Mouse (Mus musculus) kidney, postnatal 36 days (tissue): Measurements from ENCODE around the gene Prima1.
A peak's percentile ranks its signal among the peaks of the same experiment; 100 is the strongest.

ENCODE experiments used
- DNase-seq, 2 experiments: peaks; one replicate each; pipeline ENCODE4 v3.0.0; 2021 to 2022; ENCODE audit warnings: mixed read lengths in 2 of 2

Prima1 gene

GRCm38 (mm10) chr12:103223671-103224070 is 18.3 kb downstream of the Prima1 start:
- DNase-seq, result no peak

- DNase-seq, result peak; percentile 32 to 36
Observed at GRCm38 (mm10) chr12:103215877-103216610, 25.9 kb downstream of the Prima1 start.

GRCm38 (mm10) chr12:103214797-103215196 is 27.2 kb downstream of the Prima1 start:
- no peak for DNase-seq

- peak; percentile 58 to 72 for DNase-seq
Observed at GRCm38 (mm10) chr12:103214270-103214669, 27.7 kb downstream of the Prima1 start.

GRCm38 (mm10) chr12:103213591-103213990 is 28.4 kb downstream of the Prima1 start:
- no peak for DNase-seq

GRCm38 (mm10) chr12:103211078-103211477 is 30.9 kb downstream of the Prima1 start:
- no peak for DNase-seq

GRCm38 (mm10) chr12:103209581-103209980 is 32.4 kb downstream of the Prima1 start:
- DNase-seq, result no peak

GRCm38 (mm10) chr12:103205561-103205960 is 36.4 kb downstream of the Prima1 start:
- DNase-seq, result no peak

- DNase-seq, result peak; percentile 26 to 48
Observed at GRCm38 (mm10) chr12:103202592-103203544, 39.1 kb downstream of the Prima1 start.

- no peak for DNase-seq
Observed at GRCm38 (mm10) chr12:103192996-103193395, 49.0 kb downstream of the Prima1 start.

GRCm38 (mm10) chr12:103189771-103190170 is 52.2 kb downstream of the Prima1 start:
- DNase-seq, result no peak

- no peak for DNase-seq
Observed at GRCm38 (mm10) chr12:103188223-103188622, 53.7 kb downstream of the Prima1 start.

GRCm38 (mm10) chr12:103187020-103187419 is 54.9 kb downstream of the Prima1 start:
- DNase-seq, result no peak

- DNase-seq, result no peak
Observed at GRCm38 (mm10) chr12:103183057-103183456, 58.9 kb downstream of the Prima1 start.

- no peak for DNase-seq
Observed at GRCm38 (mm10) chr12:103168892-103169291, 73.1 kb downstream of the Prima1 start.

- DNase-seq, result no peak
Observed at GRCm38 (mm10) chr12:103164101-103165030, 77.6 kb downstream of the Prima1 start.

- no peak for DNase-seq
Observed at GRCm38 (mm10) chr12:103163596-103163995, 78.4 kb downstream of the Prima1 start.

- DNase-seq, result no peak
Observed at GRCm38 (mm10) chr12:103160721-103161120, 81.2 kb downstream of the Prima1 start.

- no peak for DNase-seq
Observed at GRCm38 (mm10) chr12:103159016-103159415, 82.9 kb downstream of the Prima1 start.

GRCm38 (mm10) chr12:103157129-103157910 is 84.6 kb downstream of the Prima1 start:
- no peak for DNase-seq

GRCm38 (mm10) chr12:103155406-103155805 is 86.5 kb downstream of the Prima1 start:
- DNase-seq, result no peak

GRCm38 (mm10) chr12:103154927-103155326 is 87.0 kb downstream of the Prima1 start:
- DNase-seq, result no peak
